Mouse (Mus musculus) cerebellum, postnatal 36 days (tissue): ENCODE measurements around the gene Prph2.
A peak's percentile ranks its signal among the peaks of the same experiment; 100 is the strongest.

Source experiments
- DNase-seq, 2 experiments: peaks; one replicate each; pipeline ENCODE4 v3.0.0; 2021 to 2022; ENCODE audit warnings: mixed read lengths in 2 of 2

The Prph2 gene

DNA sequence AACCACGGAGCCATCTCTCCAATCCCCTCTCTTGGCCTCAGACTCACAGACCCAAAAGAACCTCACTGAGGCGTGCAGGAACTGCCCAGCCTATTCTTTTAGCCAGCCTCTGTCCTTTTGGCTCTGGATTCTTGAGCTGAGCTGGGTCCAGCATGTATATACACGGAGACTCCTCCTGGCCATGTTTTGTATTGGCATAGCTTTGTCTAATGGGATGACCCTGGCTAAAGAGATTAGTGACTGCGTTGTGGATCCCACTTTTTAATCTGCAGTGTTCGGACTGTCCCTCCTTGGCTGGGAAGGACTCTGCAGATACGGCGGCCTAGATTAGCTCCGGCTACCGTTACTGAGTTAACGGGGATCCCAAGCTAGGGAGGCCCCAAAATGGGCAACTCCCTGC lies at the start of gene Prph2:
Prph2 (plus strand) TSS at position 274 of the 400 bp plus-strand sequence.
- DNase-seq = no peak

- no peak for DNase-seq
Observed at GRCm38 (mm10) chr17:46864566-46865195, 45.6 kb upstream of the Prph2 start.

DNA sequence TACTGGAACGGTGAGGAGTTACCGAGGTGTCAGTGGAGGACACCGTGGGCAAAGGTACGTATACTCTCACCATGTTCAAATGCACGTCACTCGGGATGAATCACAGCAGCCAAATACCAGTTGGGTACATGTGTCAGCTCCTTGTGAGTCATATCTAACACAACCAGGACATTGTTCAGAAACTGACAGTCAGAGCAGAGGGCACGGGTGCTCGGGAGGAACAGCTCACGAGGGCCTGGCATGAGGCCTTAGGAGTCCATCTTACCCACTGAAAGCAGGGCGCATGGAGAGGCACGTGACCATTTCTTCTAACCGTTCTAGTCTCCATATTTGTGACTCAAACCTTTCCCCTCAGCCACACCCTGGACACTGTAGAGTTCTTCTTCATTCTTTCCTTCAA lies 43.4 kb upstream of the Prph2 start:
- DNase-seq = no peak

- DNase-seq = no peak
Observed at GRCm38 (mm10) chr17:46870204-46870798, 40.0 kb upstream of the Prph2 start.

GRCm38 (mm10) chr17:46870913-46871312 lies 39.3 kb upstream of the Prph2 start:
- DNase-seq = no peak

DNA sequence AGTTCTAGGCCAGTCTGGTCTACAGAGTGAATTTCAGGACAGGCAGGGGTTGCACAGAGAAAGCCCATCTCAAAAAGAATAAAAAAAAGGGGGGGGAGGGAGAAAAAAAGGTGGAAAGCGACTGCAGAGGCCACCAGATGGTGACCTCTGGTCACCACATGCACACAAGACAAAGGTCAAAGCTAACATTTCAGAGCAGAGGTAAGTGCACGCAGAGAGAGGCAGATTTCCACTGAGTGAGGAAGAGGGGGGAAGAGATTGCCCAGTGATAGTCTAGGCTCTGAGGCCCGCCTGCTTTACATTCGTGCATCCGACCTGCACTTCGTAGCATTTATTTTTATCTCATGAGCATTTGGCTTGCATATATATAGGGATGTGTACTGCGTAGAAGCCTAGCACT lies 37.5 kb upstream of the Prph2 start:
- no peak for DNase-seq

DNA sequence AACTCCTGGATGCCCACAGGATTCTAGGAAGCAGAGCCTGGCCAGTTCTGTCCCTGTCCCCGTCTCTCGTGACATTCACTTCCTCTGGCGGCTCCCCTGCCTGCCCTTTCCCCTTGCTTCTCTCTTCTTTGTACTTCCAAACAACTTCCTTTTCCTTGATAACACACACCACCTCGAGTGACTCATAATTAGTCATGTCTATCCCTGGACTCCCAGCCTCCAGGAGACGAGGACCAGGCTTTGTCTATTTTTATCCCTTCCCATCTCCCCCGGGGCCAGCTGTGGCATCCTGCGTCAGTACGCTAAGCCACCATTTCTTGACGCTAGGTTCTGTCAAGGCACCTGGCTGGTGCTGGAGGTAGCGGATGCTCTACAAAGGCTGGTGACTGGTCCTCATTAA lies 36.1 kb upstream of the Prph2 start:
- DNase-seq = no peak

- no peak for DNase-seq
Observed at GRCm38 (mm10) chr17:46875626-46876025, 34.6 kb upstream of the Prph2 start.

- DNase-seq = no peak
Observed at GRCm38 (mm10) chr17:46876371-46876950, 33.8 kb upstream of the Prph2 start.

DNA sequence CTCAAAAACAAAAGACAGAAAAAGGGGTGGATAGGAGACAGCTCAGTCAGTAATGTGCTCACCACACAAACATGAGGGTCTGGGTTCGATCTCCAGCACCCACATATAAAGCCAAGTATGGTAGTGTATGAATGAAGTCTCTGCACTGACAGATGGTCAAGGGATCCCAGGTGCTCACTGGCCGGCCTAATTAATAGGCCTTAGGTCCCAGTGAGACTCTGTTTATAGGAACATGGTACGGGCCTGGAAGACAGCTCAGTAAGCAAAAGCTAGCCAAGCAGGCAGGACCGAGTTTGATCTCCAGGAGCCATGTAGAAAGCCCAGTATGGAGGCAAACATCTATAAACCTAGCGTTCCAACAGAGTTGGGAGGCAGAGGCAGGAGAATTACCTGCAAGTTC lies 33.2 kb upstream of the Prph2 start:
- peak in 1 of 2 experiments; percentile 21 for DNase-seq

DNA sequence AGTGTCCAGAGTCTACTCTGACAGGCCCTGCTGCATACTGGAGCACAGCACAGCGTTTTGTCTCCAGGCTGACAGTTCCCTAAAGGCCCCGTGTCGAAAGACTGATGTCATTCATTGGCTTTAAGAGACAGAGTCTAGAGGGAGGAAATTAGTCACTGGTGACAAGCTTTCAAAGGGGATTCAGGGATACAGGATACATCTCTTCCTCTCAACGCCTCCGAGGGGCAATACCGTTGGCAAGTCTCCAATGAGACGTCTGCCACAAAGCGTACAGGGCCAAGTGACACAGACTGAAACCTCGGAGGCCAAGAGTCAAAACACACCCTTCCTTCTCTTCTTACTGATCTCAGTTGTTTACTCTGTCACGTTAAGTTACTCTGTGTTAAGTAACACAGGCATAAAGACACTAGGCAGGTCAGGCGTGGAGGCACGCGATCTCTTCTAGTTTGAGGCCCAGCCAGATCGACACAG lies 30.4 kb upstream of the Prph2 start:
- no peak for DNase-seq

- DNase-seq = no peak
Observed at GRCm38 (mm10) chr17:46880322-46880721, 29.9 kb upstream of the Prph2 start.

- DNase-seq = no peak
Observed at GRCm38 (mm10) chr17:46881728-46882127, 28.5 kb upstream of the Prph2 start.

GRCm38 (mm10) chr17:46883107-46883506 lies 27.2 kb upstream of the Prph2 start:
- no peak for DNase-seq

DNA sequence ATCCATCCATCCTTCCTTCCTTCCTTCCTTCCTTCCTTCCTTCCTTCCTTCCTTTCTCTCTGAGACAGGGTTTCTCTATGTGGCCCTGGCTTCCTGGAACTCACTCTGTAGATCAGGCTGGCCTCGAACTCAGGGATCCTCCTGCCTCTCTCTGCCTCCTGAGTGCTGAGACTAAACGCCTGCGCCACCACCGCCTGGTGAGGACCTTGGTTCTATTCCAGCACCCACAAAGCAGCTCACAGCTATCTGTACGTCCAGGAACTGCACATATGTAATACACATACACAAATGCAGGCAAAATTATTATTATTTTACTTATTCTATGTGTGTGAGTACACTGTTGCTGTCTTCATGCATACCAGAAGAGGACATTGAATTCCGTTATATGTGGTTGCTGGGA lies 25.5 kb upstream of the Prph2 start:
- DNase-seq = no peak

DNA sequence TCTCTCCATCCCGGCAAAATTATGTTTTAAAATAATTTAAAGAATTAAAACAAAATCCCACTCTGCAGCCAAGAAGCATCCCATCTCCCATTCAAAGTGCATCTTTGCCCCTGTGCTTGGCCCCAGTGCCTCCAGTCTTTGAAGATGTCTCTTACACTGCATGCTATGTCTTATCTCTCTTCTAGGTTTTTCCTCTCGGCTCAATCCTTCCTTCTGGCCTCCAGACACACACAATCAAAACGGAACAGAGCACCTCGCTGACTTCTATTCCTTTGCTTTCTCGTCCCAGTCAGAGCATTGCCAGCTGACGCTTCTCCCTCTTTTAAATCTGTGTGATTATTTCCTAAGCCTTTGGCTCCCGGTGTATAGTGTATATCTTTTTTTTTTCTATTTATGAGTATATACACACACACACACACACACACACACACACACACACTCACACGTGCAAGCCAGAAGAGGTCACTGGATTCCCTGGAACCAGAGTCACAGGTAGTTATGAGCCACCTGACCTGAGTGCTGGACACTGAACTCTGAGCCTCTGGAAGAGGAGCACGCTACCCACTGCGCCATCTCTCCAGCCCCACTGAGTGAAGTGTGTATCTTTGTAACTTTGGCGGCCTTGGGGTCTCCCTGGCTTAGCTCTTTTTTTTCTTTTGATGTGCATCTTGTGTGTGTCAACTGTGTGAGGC lies 24.9 kb upstream of the Prph2 start:
- DNase-seq = no peak

- peak; percentile 16 to 28 for DNase-seq
Observed at GRCm38 (mm10) chr17:46885910-46886643, 24.2 kb upstream of the Prph2 start.

- DNase-seq = peak; percentile 47 to 56
Observed at GRCm38 (mm10) chr17:46888511-46889212, 21.6 kb upstream of the Prph2 start.

DNA sequence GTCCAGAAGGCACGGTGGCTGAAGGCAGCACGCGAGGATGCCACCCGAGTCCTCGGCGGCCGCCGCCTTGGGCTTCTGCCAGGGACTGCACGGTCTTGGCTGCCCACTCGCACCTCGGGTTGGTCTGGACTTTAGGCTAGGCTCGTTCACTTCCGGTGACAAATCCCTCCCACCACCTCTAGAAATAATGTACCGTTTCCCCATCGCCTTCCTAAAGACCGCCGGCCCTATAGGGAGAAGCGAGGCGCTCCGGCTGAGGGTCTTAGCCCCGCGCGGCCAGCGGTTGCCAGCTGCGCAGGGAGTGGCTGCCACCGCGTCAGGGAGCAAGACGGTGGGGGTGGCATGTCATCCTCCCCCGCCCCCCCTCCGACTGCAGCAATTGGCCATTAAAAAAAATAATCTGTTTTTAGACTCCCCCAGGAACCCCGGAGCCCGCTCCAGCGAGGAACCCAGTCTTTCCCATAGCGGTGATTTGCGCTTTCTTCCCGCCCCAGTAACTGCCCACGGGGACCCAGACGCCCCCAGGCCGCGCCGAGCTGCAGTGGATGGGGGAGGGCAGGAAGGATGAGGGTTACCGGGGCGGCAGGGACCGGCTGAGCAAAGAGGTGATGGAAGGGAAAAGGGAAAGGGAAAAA lies 20.7 kb upstream of the Prph2 start:
- peak; percentile 86 to 87 for DNase-seq

- peak; percentile 96 to 97 for DNase-seq
Observed at GRCm38 (mm10) chr17:46890116-46890815, 20.0 kb upstream of the Prph2 start, which contains the start of gene Tbcc. Tbcc (plus strand) TSS chr17:46890684.
